Mouse (Mus musculus) adrenal gland, adult 2 months (tissue): ENCODE measurements around the gene Tubgcp6. TPM values are rescaled to one million over a fixed set of nuclear protein-coding genes. Genes with fewer than 3 reads are reported as not detected.

Experiments
- DNase-seq: peaks from one replicate; pipeline ENCODE4 v3.0.0; 2021
- microRNA-seq, 2 experiments: library from miRNA; unstranded; fragments of <30 nt; microRNA quantifications; one replicate each; pipeline ENCODE4 v1.2.0; 2021
- polyA plus RNA-seq: library from polyadenylated mRNA; depleted of rRNA; stranded (reverse); fragments of >200 nt; gene quantifications from 2 replicates; pipeline ENCODE4 v1.2.3, GENCODE M21; 2012; rRNA removed
- total RNA-seq, 2 experiments: library from RNA; stranded (reverse); gene quantifications; 2 replicates each; pipeline ENCODE4 v1.2.3; 2021

The Tubgcp6 gene
- total and polyA plus RNA-seq, 3 experiments: 11.2 to 31.8 (median 12.3) TPM

DNA sequence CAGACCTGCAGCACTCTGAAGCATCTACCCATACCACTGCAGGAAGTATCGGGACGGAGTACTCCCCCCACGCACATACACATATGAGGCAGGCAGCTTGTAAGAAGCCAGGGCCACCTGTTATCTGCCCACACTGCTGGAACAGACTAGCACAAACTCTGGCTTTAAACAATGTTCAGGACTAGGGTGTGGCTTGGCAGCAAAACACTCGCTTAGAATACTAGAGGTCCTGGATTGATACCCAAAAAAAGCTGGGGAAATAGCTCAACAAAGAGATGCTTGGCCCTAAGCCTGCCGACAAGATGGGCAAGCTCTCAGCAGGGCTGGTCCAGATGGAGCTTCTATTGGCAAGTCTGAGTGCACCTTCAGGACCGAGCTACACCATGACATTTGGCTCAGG is 59.4 kb downstream of the Tubgcp6 start:
- DNase-seq: no peak

DNA sequence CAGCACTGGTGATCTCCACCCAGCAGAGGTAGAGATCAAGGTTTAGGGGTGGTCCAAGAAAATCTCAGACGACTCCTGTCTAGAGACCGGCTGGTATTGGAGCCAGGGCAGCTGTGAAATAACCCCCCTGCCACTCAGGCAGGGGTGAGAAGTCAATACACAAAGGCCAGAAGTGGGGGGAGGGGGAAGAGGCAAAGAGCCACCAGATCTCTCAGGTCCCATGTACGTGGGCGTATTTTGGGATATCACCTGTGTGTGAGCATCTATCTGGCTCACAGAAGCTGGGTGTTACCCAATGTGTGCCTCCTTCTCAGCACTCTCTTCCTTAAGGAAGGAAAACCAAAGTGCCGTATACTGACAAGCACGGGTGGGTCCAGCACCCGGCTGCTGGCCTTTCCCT is 59.9 kb downstream of the Tubgcp6 start:
- DNase-seq: no peak

DNA sequence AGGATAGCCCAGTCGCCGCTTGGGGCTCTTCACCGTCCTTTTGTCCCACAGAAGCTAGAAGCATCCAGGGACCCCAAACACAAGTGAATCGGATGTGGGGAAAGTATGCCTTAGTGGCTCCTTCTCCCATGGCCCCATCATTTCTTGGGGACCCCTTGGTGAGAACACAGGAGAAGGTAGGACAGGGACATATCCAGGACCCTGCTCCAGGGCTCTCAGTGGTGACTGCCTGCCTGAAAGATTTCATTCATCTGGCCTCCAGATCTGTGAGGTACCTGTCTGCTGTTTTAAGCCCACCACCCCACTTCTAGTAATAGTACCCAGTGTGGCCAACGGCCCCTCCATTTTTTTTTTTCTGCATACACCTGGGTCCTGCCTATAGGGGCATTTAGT is 60.4 kb downstream of the Tubgcp6 start:
- no peak for DNase-seq

DNA sequence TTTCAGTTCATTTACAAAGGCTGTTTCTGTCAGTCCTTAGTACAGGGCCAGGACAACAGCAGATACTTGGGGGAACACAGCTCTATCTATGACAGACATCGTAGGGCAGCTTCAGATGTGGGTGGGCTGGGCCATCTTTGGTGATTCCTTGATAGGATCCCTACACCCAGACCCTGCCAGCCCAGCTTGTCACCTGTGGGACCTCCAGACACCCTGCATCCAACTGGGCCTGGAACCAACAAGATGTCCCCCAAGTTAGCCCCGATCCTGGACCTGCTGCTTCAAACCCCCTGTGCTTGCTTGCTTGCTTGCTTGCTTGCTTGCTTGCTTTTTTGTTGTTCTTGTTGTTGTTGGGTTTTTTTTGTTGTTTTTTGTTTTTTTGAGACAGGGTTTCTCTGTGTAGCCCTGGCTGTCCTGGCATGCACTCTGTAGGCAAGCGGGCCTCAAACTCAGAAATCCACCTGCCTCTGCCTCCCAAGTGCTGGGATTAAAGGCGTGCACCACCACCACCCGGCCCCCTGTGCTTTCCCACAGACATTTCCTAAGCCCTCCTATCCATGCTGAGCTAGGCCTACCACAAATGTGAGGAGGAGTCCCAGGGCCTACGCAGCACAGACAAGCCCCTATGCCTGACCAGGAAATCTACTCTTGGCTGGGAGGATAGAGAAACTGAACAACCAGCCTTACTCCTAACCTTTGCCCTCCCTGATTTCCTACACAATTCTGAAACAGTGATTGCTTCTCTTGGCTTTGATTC is 61.0 kb downstream of the Tubgcp6 start:
- DNase-seq: no peak

DNA sequence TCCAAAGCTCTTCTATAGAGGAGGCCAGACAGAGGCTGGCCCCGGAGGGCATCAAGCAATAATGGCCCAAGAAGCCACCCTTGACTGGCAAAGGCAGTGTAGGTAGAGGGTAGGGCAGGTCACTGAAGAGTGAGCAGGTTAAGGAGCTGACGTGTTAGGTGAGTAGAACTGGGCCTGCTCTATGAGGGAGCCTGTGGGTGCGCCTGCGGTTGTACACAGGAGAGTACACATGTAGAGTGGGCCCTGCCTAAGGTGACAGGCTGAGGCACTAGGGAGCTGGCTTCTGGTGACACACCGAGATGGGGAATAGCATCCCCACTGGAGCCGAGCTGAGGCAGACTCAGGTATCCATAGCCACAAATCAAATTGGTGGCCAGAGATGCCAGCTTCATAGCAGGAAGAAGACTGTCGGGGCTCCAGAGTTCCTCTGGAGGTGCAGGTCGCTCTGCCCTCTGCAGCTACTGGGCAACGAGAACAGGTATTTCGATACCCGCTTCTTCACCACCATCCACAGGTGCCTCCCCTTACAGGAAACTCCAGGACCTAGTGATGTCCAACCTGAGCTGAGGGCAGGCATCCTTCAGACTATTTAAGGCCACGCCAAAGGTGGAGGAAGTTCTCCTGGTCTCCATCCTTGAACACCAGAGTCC is 62.0 kb downstream of the Tubgcp6 start:
- no peak for DNase-seq

DNA sequence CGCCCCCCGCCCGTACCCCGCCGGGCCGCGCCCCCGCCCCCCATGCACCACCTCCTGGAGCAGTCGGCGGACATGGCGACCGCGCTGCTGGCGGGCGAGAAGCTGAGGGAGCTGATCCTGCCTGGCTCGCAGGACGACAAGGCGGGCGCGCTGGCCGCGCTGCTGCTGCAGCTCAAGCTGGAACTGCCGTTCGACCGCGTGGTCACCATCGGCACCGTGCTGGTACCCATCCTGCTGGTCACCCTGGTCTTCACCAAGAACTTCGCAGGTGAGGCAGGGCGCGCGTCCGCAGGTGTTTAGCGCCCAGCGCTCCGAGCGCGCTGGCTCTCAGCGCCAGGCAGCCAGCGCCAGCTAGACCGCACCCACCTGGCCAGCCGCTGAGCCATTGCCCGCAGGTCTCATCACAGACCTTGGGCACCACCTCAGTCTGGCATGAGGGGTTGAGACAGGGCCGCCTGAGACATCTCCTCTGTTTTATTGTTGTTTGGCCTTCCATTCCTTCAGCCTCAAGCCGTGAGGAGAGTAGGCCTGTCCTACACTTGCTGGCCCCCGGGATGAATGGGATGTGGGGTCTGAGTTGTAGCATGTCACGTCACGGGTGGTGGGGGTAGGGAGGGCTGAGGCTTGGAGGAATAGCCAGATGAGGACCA is 62.8 kb downstream of the Tubgcp6 start:
- peak; percentile 33 for DNase-seq

DNA sequence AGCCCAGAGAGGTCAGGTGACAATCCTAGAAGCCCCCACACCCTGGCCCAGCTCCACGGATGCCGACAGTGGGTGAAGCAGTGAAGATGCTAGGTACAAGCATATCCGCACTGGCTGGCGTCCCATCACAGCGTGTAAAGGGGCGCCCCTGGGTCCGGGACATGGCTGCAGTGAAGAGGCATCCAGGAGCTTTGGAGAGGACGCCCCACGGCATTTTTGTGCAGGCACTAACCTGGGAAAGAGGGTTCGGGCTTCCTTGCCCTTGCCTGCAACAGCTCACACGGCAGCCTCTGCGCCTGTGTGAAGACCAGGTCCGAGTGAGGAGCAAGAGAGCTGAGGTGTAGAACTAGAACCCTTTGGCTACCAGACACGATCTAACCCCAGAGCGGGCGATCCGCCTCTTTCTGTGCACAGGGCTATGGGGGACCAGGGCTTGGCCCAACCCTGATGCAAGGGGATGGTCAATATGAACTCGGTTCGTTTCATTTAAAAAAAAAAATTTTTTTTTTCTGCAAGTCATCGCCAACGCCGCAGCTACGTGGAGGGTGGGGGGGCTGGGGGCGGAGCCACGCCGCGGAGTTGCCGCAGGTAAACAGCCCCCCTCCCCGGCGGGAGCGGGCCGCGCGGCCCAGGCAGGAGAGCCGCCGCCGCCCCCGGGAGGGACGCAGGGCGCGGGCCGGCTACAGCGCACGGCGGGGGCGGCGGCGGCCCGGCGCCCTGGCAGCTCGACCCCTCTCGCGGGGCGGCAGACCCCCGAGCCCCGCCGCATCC is 63.6 kb downstream of the Tubgcp6 start, which contains the start of gene Panx2:
Gene Panx2 (plus strand): TSS at position 574 of the 771 bp plus-strand sequence.
- no peak for DNase-seq

DNA sequence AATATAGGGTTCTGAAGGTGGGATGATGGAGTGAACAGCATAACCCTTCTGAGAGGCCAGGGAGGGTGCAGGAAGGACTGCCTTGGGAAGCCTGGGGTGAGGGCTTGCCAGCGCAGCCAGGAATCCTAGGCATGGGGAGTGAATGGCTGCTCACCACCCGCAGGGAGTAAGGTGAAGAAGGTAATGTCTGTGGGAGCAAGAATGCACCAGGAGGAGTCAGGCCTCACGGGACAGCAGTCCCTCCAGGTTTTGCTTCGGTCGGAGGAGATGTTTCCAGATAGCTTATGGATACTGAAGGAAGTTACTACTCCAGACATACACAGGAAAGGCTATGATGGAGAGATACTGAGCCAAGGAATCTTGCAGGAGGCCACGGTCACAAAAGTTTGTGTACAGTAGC is 64.2 kb downstream of the Tubgcp6 start:
- DNase-seq: no peak

DNA sequence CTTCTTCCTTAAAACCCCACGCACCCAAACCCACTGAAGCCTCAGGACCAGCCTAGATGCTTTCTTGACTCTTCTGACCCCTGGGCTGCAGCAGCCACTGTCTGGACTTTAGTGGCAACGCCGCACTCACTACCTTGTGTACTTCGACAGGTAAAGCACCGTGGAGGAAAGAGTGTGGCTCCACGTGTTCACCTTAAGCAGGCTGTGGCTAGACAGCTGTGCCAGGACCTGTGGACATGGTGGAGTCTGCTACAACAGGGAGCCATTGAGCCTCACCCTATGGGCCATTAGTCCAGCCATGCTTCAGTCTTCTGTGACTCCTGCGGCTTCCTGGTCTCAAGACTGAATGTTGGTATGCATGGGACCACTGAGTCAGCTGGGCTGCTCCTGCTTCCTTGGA is 68.2 kb downstream of the Tubgcp6 start:
- no peak for DNase-seq

Small RNA genes within 50 kb of the gene (microRNA-seq; reads per million reads assigned to microRNA genes)
- gene Mir7118: 0 to 0.44 reads per million in 2 experiments

Other genes with a start within 250 kb of the Tubgcp6 start
- gene Ttll8, start 168.7 kb downstream of the Tubgcp6 start, total RNA-seq: under 1 TPM in 1 of 2 experiments, not detected in 1; 0.17 TPM
- 0.03 TPM in 1 of 2 replicates, not detected in the other for gene Ttll8, start 168.7 kb downstream of the Tubgcp6 start, polyA plus RNA-seq
- gene Mlc1, start 144.1 kb downstream of the Tubgcp6 start, total RNA-seq: not detected
- gene Mlc1, start 144.1 kb downstream of the Tubgcp6 start, polyA plus RNA-seq: not detected in 2 replicates
- gene Mov10l1, start 140.2 kb downstream of the Tubgcp6 start, total RNA-seq: not detected
- not detected in 2 replicates for gene Mov10l1, start 140.2 kb downstream of the Tubgcp6 start, polyA plus RNA-seq
- 1 to 10 TPM in 1 of 2 experiments, under 1 TPM in 1; 0.61 to 1.3 TPM for gene Panx2, start 63.4 kb downstream of the Tubgcp6 start, total RNA-seq
- 1.1 and 1.9 TPM in 2 replicates for gene Panx2, start 63.4 kb downstream of the Tubgcp6 start, polyA plus RNA-seq
- 10 to 100 TPM; 27.4 to 47.7 TPM for gene Trabd, start 48.0 kb downstream of the Tubgcp6 start, total RNA-seq
- 43.2 and 47.8 TPM in 2 replicates for gene Trabd, start 48.0 kb downstream of the Tubgcp6 start, polyA plus RNA-seq
- 10 to 100 TPM; 37.0 to 39.2 TPM for gene Selenoo, start 34.0 kb downstream of the Tubgcp6 start, total RNA-seq
- gene Selenoo, start 34.0 kb downstream of the Tubgcp6 start, polyA plus RNA-seq: 120 and 126 TPM in 2 replicates
- gene Hdac10, start 5.6 kb upstream of the Tubgcp6 start, total RNA-seq: 10 to 100 TPM; 10.9 to 11.2 TPM
- 29.7 and 30.3 TPM in 2 replicates for gene Hdac10, start 5.6 kb upstream of the Tubgcp6 start, polyA plus RNA-seq
- 10 to 100 TPM in 1 of 2 experiments, 1 to 10 TPM in 1; 6.7 to 10.2 TPM for gene Mapk12, start 17.6 kb upstream of the Tubgcp6 start, total RNA-seq
- 5.9 and 9.1 TPM in 2 replicates for gene Mapk12, start 17.6 kb upstream of the Tubgcp6 start, polyA plus RNA-seq
- 1 to 10 TPM; 2.5 to 3.6 TPM for gene Mapk11, start 26.5 kb upstream of the Tubgcp6 start, total RNA-seq
- 4.1 and 4.4 TPM in 2 replicates for gene Mapk11, start 26.5 kb upstream of the Tubgcp6 start, polyA plus RNA-seq
- 100 to 1,000 TPM in 1 of 2 experiments, 10 to 100 TPM in 1; 94.8 to 118 TPM for gene Plxnb2, start 57.7 kb upstream of the Tubgcp6 start, total RNA-seq
- 168 and 182 TPM in 2 replicates for gene Plxnb2, start 57.7 kb upstream of the Tubgcp6 start, polyA plus RNA-seq
- 1 to 10 TPM; 5.2 to 5.7 TPM for gene Dennd6b, start 73.4 kb upstream of the Tubgcp6 start, total RNA-seq
- 24.0 and 24.9 TPM in 2 replicates for gene Dennd6b, start 73.4 kb upstream of the Tubgcp6 start, polyA plus RNA-seq
- 10 to 100 TPM; 38.6 to 54.4 TPM for gene Ppp6r2, start 88.4 kb upstream of the Tubgcp6 start, total RNA-seq
- gene Ppp6r2, start 88.4 kb upstream of the Tubgcp6 start, polyA plus RNA-seq: 565 and 749 TPM in 2 replicates
- 10 to 100 TPM; 75.8 to 80.8 TPM for gene Sbf1, start 192.2 kb upstream of the Tubgcp6 start, total RNA-seq
- gene Sbf1, start 192.2 kb upstream of the Tubgcp6 start, polyA plus RNA-seq: 171 and 187 TPM in 2 replicates
- gene Adm2, start 199.6 kb upstream of the Tubgcp6 start, total RNA-seq: not detected
- 0.17 TPM in 1 of 2 replicates, not detected in the other for gene Adm2, start 199.6 kb upstream of the Tubgcp6 start, polyA plus RNA-seq
- gene Miox, start 211.3 kb upstream of the Tubgcp6 start, total RNA-seq: not detected
- gene Miox, start 211.3 kb upstream of the Tubgcp6 start, polyA plus RNA-seq: 0.21 and 0.92 TPM in 2 replicates
- gene Lmf2, start 232.5 kb upstream of the Tubgcp6 start, total RNA-seq: 10 to 100 TPM; 37.1 to 40.2 TPM
- 58.0 and 63.1 TPM in 2 replicates for gene Lmf2, start 232.5 kb upstream of the Tubgcp6 start, polyA plus RNA-seq
- 10 to 100 TPM; 61.7 to 74.8 TPM for gene Ncaph2, start 232.6 kb upstream of the Tubgcp6 start, total RNA-seq
- gene Ncaph2, start 232.6 kb upstream of the Tubgcp6 start, polyA plus RNA-seq: 101 and 102 TPM in 2 replicates